Mouse (Mus musculus) cerebellum, adult 2 months (tissue): ENCODE data around the gene Slc25a40.

ENCODE experiments used
- CTCF ChIP-seq: fragments of 200-500 bp; IDR thresholded peaks from 2 replicates; pipeline ENCODE4 v1.5.1; 2011; ENCODE audit warnings: low read depth, mild to moderate bottlenecking, control low read depth, low read length, moderate library complexity, borderline replicate concordance; ENCODE audit not compliant: insufficient read depth
- POLR2A ChIP-seq: fragments of 200-500 bp; IDR thresholded peaks from 2 replicates; pipeline ENCODE4 v1.6.1; 2011; ENCODE audit warnings: low read length, control low read depth, borderline replicate concordance; ENCODE audit not compliant: insufficient read depth

- TF ChIP-seq POLR2A: no peak
- no peak for TF ChIP-seq CTCF
Measured at GRCm38 (mm10) chr5:8374297-8374906, 48.2 kb upstream of the Slc25a40 start.
